Mouse (Mus musculus): ENCODE measurements around the gene Cck. TPM values are rescaled to one million over a fixed set of nuclear protein-coding genes. Genes with fewer than 3 reads are reported as not detected.

The Cck gene
- polyA plus RNA-seq, 1 experiment from 2014 or later: not detected

- Histone ChIP-seq H3K9me3 (ENCODE audit: low read length) (no peaks in the 10 kb centered on the region), H3K27ac (ENCODE audit: low read depth) (no peak overlapping the region), H3K4me3 (ENCODE audit: low read depth, low read length) (no peak overlapping the region), H3K36me3 (replicated peaks; ENCODE audit: insufficient read depth, low read length) (no peaks in the 10 kb centered on the region), H3K4me2 (ENCODE audit: low read depth, low read length) (no peak overlapping the region), H3K9ac (replicated peaks) (no peak overlapping the region), H3K27me3 (ENCODE audit: insufficient read depth, low read length) (peaks cover 3% of the 10 kb centered on the region; the same call in 1 of the 2 replicates), H3K4me1 (ENCODE audit: insufficient read depth) (no peaks in the 10 kb centered on the region)
- TF ChIP-seq EP300 (IDR thresholded peaks at IDR 0.05; ENCODE audit: low read depth) (no peak), CTCF (IDR thresholded peaks at IDR 0.05; ENCODE audit: low read depth) (no peak)
- ATAC-seq: no peak
- 69% methylated on average over 5 of the region's 5 CpGs for WGBS (ENCODE audit: insufficient replicate concordance)
- no peak for DNase-seq
Measured at GRCm38 (mm10) chr9:121514462-121514861, 19.0 kb upstream of the Cck start.

GRCm38 (mm10) chr9:121511911-121512310 lies 16.4 kb upstream of the Cck start:
- WGBS (ENCODE audit: insufficient replicate concordance): 92% methylated on average over 4 of the region's 4 CpGs

GRCm38 (mm10) chr9:121506478-121507180 lies 11.1 kb upstream of the Cck start:
- 52% methylated on average over 8 of the region's 8 CpGs for WGBS (ENCODE audit: insufficient replicate concordance)
- Histone ChIP-seq H3K36me3 (replicated peaks; ENCODE audit: insufficient read depth, low read length) (no peaks in the 10 kb centered on the region), H3K4me2 (ENCODE audit: low read depth, low read length) (no peak overlapping the region), H3K4me3 (ENCODE audit: low read depth, low read length) (no peak overlapping the region), H3K9me3 (ENCODE audit: low read length) (no peaks in the 10 kb centered on the region), H3K27me3 (ENCODE audit: insufficient read depth, low read length) (no peaks in the 10 kb centered on the region), H3K9ac (replicated peaks) (no peak overlapping the region), H3K27ac (ENCODE audit: low read depth) (no peak overlapping the region), H3K4me1 (ENCODE audit: insufficient read depth) (no peaks in the 10 kb centered on the region)
- TF ChIP-seq EP300 (IDR thresholded peaks at IDR 0.05; ENCODE audit: low read depth) (no peak), CTCF (IDR thresholded peaks at IDR 0.05; ENCODE audit: low read depth) (no peak)
- no peak for DNase-seq
- ATAC-seq: no peak

More at GRCm38 (mm10) chr9:121511911-121512310, 16.4 kb upstream of the Cck start:
- H3K36me3 ChIP-seq (replicated peaks; ENCODE audit: insufficient read depth, low read length): no peaks in the 10 kb centered on the region
- no peak overlapping the region for H3K27ac ChIP-seq (ENCODE audit: low read depth)
- DNase-seq: no peak
- no peak overlapping the region for H3K9ac ChIP-seq (replicated peaks)
- H3K4me1 ChIP-seq (ENCODE audit: insufficient read depth): no peaks in the 10 kb centered on the region
- H3K4me3 ChIP-seq (ENCODE audit: low read depth, low read length): no peak overlapping the region
- peaks cover 3% of the 10 kb centered on the region; the same call in 1 of the 2 replicates for H3K27me3 ChIP-seq (ENCODE audit: insufficient read depth, low read length)
- TF ChIP-seq CTCF (IDR thresholded peaks at IDR 0.05; ENCODE audit: low read depth) (no peak), EP300 (IDR thresholded peaks at IDR 0.05; ENCODE audit: low read depth) (no peak)
- no peak for ATAC-seq
- no peak overlapping the region for H3K4me2 ChIP-seq (ENCODE audit: low read depth, low read length)
- no peaks in the 10 kb centered on the region for H3K9me3 ChIP-seq (ENCODE audit: low read length)

- H3K9ac ChIP-seq (replicated peaks): no peak overlapping the region
- DNase-seq (no peak), ATAC-seq (no peak)
- H3K36me3 ChIP-seq (replicated peaks; ENCODE audit: insufficient read depth, low read length): no peaks in the 10 kb centered on the region
- 88% methylated on average over 8 of the region's 8 CpGs for WGBS (ENCODE audit: insufficient replicate concordance)
- TF ChIP-seq CTCF (IDR thresholded peaks at IDR 0.05; ENCODE audit: low read depth): no peak
- no peak for TF ChIP-seq EP300 (IDR thresholded peaks at IDR 0.05; ENCODE audit: low read depth)
- H3K4me3 ChIP-seq (ENCODE audit: low read depth, low read length): no peak overlapping the region
- H3K9me3 ChIP-seq (ENCODE audit: low read length): no peaks in the 10 kb centered on the region
- H3K27me3 ChIP-seq (ENCODE audit: insufficient read depth, low read length): no peaks in the 10 kb centered on the region
- H3K4me2 ChIP-seq (ENCODE audit: low read depth, low read length): no peak overlapping the region
- no peaks in the 10 kb centered on the region for H3K4me1 ChIP-seq (ENCODE audit: insufficient read depth)
- H3K27ac ChIP-seq (ENCODE audit: low read depth): no peak overlapping the region
Measured at GRCm38 (mm10) chr9:121505346-121505745, 9.9 kb upstream of the Cck start.

- Histone ChIP-seq H3K9ac (replicated peaks) (no peak overlapping the region), H3K27ac (ENCODE audit: low read depth) (no peak overlapping the region), H3K4me2 (ENCODE audit: low read depth, low read length) (no peak overlapping the region), H3K36me3 (replicated peaks; ENCODE audit: insufficient read depth, low read length) (no peaks in the 10 kb centered on the region), H3K4me1 (ENCODE audit: insufficient read depth) (no peaks in the 10 kb centered on the region), H3K27me3 (ENCODE audit: insufficient read depth, low read length) (peaks cover 45% of the 10 kb centered on the region), H3K9me3 (ENCODE audit: low read length) (no peaks in the 10 kb centered on the region), H3K4me3 (ENCODE audit: low read depth, low read length) (no peak overlapping the region)
- TF ChIP-seq EP300 (IDR thresholded peaks at IDR 0.05; ENCODE audit: low read depth): no peak
- no peak for ATAC-seq
- no peak for DNase-seq
- WGBS (ENCODE audit: insufficient replicate concordance): 30% methylated on average over 10 of the region's 10 CpGs
Measured at GRCm38 (mm10) chr9:121496102-121496501, 608 bp upstream of the Cck start.

GRCm38 (mm10) chr9:121494006-121494767 lies 1.3 kb downstream of the Cck start:
- no peak overlapping the region for H3K27ac ChIP-seq (ENCODE audit: low read depth)
- peaks cover 45% of the 10 kb centered on the region for H3K27me3 ChIP-seq (ENCODE audit: insufficient read depth, low read length)
- WGBS (ENCODE audit: insufficient replicate concordance): 5% methylated on average over 48 of the region's 48 CpGs
- no peak overlapping the region for H3K4me2 ChIP-seq (ENCODE audit: low read depth, low read length)
- no peak overlapping the region for H3K9ac ChIP-seq (replicated peaks)
- no peaks in the 10 kb centered on the region for H3K36me3 ChIP-seq (replicated peaks; ENCODE audit: insufficient read depth, low read length)
- no peaks in the 10 kb centered on the region for H3K4me1 ChIP-seq (ENCODE audit: insufficient read depth)
- DNase-seq (no peak), ATAC-seq (no peak)
- no peaks in the 10 kb centered on the region for H3K9me3 ChIP-seq (ENCODE audit: low read length)
- no peak overlapping the region for H3K4me3 ChIP-seq (ENCODE audit: low read depth, low read length)
- TF ChIP-seq EP300 (IDR thresholded peaks at IDR 0.05; ENCODE audit: low read depth): no peak
- no peak for TF ChIP-seq CTCF (IDR thresholded peaks at IDR 0.05; ENCODE audit: low read depth)
